Mouse (Mus musculus) layer of hippocampus, postnatal 36 days (tissue): ENCODE results near the gene Myo6. TPM values are rescaled to one million over a fixed set of nuclear protein-coding genes. Genes with fewer than 3 reads are reported as not detected.

Experiments used
- DNase-seq, 2 experiments: peaks; one replicate each; pipeline ENCODE4 v3.0.0; 2022
- total RNA-seq, 2 experiments: library from RNA; stranded (reverse); gene quantifications; 2 replicates each; pipeline ENCODE4 v1.2.3; 2021

Myo6 gene
- total RNA-seq, 2 experiments from 2014 or later, result 77.8 to 82.3 TPM

GRCm38 (mm10) chr9:80184138-80184537 lies 19.3 kb downstream of the Myo6 start:
- DNase-seq, result peak in 1 of 2 experiments; percentile 25

- DNase-seq, result no peak
These were observed 20.9 kb downstream of the Myo6 start for GRCm38 (mm10) chr9:80185737-80186136.

GRCm38 (mm10) chr9:80186693-80187092 lies 21.9 kb downstream of the Myo6 start:
- no peak for DNase-seq

DNA sequence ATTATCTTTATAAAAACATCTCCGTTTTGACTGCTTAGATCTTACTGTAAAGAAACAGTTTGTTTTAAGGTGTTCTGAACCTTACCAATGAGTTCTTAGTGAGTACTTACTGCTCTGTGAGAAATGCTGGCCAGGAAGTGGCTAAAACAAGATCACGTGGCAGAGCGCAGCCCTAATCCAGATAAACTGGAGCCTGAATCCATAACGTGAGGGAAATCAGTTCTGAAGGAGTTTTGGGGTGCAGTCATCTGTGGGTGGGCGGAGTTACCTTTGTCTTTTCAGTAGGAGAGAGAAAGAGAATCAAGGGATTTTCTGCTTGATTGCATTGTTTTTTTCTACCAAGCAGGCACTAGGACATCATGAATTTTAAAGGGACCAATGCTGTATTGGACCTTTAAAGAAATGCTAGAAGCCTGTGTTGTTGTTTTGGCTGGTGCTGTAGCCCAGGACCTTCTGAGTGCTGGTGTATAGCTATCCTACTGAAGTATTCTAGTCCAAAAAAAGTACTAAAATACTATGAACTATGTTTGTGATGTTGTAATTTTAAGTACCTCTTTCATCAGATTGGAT lies 23.6 kb downstream of the Myo6 start:
- DNase-seq, result no peak

DNA sequence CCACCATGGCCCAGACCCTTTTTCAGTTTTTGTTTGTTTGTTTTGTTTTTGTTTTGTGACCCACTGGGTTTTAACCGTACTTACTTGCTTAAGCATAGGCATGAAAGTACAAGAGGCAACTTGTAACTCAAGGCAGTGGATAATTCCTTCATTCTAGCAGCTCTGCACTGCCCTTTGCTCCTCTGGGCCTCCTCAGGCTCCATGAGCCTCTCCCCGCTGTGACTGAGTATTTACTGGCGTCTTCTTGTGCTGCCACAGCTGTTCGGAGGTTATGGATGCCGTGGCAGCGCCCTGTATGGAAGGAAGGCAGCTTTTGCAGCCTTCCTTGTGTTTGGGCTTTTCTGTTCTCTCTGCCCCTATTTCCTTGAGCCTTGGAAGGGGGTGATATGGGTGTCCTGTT lies 26.4 kb downstream of the Myo6 start:
- no peak for DNase-seq

GRCm38 (mm10) chr9:80192324-80192723 lies 27.5 kb downstream of the Myo6 start:
- no peak for DNase-seq

GRCm38 (mm10) chr9:80194446-80194845 lies 29.6 kb downstream of the Myo6 start:
- DNase-seq, result no peak

- no peak for DNase-seq
These were observed 31.3 kb downstream of the Myo6 start for GRCm38 (mm10) chr9:80196161-80196560.

DNA sequence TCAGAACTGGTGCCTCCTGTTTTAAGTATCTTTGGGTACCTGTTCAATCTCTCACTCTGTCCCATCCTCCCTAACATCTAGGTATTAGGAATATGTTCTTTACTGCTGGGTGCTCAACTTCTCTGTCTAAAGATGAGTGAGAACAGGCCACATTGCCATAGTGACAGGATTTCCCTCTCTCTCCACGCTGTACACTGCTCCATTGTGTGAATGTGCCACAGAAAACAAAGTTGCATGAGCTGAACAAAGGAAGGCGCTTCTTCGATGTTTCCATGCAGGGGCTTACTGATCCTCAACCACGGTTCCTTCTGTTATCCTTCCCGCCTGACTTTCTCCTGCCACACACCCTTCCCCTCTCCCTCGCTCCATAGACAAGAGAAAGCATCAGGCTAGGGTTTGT lies 32.4 kb downstream of the Myo6 start:
- DNase-seq, result no peak

- no peak for DNase-seq
These were observed 36.0 kb downstream of the Myo6 start for GRCm38 (mm10) chr9:80200855-80201254.

GRCm38 (mm10) chr9:80202374-80203060 lies 37.7 kb downstream of the Myo6 start:
- no peak for DNase-seq

DNA sequence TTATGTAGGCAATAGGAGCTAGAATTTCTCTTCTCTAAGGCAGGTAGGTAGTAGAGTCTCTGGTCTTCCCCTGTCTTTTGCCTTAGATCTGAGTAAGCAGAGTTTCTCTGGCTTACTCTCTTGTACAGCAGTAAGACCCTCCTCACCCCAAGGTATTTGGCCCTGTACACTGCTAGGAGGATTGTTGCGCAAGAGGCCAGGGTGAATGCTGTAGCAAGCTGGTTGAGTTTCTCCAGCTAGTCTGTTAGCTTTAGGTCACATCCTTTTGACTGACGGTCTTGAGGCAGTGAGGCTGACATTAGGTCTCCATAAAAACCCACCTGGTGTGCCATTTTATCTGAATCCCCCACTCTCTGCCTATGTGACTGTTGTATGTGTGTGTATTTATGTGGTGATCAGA lies 43.9 kb downstream of the Myo6 start:
- no peak for DNase-seq

DNA sequence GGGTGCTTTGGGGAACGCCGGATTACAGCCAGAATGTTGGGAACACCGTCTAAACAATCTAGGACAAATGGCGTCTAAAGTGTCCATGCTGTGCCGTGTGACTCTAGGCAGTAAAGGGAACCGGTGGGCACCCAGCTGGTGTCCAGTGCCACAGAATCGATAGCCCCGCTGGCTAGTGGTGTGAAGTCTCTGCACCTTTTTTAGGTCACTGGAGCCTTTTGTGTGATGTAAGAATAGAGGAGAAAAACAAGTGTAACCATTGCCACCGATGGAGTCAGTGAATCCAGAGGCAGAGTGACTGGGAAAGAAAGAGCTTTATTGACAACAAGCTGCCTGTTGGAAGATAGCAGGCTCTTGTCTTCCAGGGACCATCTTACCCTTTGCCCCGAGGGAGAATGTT lies 44.6 kb downstream of the Myo6 start:
- DNase-seq, result no peak

DNA sequence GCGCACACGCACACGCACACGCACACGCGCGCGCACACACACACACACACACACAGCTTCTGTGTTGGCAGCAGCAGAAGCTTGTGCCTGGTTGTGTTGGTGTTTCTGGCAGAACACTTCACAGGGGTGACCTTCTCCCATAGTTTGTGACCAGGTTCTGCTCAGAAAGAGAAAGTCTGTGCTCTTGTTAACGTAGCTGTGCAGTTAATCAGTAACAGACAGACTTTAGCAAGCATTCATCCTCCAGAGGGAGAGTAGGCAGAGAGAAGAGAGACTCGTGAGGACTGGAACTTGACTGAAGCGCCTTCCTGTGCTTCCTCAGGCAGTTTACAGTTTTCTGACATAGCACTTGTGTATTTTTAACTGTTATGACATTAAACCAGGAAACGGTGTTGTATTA lies 45.3 kb downstream of the Myo6 start:
- DNase-seq, result no peak

GRCm38 (mm10) chr9:80213428-80213827 lies 48.6 kb downstream of the Myo6 start:
- no peak for DNase-seq

DNA sequence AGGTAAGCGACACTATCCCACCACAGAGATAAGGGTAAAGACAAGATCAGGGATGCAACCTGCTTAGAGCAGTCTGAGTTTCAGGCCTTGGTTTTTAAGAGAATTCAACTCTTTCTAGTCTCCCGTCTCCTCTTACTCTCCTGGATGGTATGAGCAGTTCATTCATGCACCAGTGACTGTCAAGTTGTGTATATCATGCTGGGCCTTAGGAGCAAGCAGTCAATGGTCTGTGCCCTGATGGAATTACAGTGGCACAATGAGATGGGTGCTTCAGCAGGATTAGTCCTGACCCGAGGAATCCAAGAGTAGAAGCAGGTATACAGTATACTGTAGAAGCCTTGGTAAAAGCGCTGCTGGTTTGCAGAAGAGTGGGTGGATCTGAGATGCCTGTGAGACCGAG lies 50.7 kb downstream of the Myo6 start:
- DNase-seq, result no peak

GRCm38 (mm10) chr9:80216786-80217501 lies 52.1 kb downstream of the Myo6 start:
- DNase-seq, result no peak

DNA sequence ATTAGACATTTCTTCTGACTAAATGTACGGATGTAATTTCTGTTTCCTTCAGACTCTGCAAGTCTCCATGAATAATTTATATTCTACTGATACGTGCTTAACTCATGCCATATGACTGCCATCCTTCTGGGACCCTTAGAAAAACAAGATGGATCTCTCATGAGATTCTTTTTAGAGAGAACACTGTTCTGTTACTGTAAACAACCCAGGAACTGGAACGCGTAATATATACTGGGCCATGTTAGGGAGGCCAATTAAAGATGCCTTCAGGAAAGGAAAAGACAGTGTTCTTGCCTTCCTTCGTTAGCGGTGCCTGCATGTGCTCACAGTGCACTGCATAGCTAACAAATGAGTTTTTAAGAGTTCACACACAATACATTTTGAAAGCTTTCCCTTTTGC lies 53.9 kb downstream of the Myo6 start:
- no peak for DNase-seq

DNA sequence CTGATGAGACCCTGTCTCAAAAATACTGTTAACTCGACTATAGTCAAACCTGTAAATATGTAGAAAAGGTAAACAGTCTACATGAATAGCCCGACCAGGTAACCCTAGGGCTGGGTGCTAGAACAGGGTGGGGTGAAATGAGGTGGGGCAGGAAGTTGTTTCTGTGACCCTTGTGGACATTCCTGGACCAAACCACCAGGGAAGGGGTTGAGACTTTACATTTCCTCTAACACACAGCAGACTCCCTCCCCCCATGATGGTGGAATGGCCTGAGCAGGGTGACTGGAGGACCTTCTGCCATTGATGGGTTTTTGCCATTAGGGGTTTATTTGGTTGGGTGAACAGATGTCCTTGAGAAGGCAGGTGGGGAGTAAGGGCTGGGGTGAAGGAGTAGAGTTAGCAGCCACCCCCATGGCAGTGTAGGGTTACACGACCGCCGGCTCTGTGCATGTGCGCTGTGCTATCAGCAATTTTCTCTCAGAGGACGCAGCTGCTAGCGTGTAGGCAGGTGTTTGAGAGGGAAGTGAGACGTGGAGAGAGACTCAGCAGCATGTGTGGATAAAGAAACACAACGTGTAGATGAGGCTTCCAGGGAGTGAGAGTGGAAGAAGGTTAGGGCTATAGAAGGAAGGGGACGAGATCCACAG lies 59.3 kb downstream of the Myo6 start:
- no peak for DNase-seq

- no peak for DNase-seq
These were observed 61.9 kb downstream of the Myo6 start for GRCm38 (mm10) chr9:80226579-80227325.

GRCm38 (mm10) chr9:80233831-80234455 lies 69.1 kb downstream of the Myo6 start:
- no peak for DNase-seq

DNA sequence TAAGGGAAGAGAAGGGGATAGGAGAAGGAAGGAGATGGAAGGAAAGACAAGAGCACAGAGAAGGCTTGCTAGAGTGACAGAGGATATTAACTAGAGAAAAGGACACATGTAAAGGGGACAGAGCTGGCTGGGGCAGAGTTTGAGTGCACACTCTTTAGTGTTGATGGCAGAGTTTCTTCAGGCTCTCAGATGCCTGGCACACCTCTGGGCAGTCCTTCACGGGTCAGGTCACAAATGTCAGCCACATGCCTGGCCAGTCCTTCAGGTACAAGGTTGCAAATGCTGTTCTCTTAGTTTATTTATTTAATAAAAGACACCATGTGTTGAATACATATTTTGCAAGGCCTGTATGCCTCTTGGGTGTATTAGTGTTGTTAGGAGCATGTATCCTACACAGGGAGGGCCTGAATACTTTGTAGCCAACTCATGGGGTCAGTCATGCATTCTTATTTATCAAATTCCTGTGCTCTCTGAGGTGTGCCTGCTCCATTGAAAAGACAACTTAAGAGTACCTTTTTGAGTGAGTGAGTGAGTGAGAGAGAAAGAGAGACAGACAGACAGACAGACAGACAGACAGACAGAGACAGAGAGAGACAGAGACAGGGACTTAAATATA lies 72.5 kb downstream of the Myo6 start:
- DNase-seq, result no peak
